Mouse (Mus musculus): ENCODE results near the gene Fibcd1.

GRCm38 (mm10) chr2:31864891-31865290 lies 19.1 kb upstream of the Fibcd1 start:
- TF ChIP-seq POLR2A (IDR thresholded peaks at IDR 0.05; ENCODE audit: low read depth, low read length) (no peak), CTCF (IDR thresholded peaks at IDR 0.05; ENCODE audit: extremely low read depth, insufficient read length, insufficient replicate concordance, low read depth, low read length) (no peak)

All from small intestine, adult 2 months (tissue).